Mouse (Mus musculus) ovary, postnatal 10 days (tissue): ENCODE data around the gene Btg1.

Experiments
- DNase-seq: peaks from one replicate; pipeline ENCODE4 v3.0.0; 2022; ENCODE audit warnings: low spot score

Btg1 gene

DNA sequence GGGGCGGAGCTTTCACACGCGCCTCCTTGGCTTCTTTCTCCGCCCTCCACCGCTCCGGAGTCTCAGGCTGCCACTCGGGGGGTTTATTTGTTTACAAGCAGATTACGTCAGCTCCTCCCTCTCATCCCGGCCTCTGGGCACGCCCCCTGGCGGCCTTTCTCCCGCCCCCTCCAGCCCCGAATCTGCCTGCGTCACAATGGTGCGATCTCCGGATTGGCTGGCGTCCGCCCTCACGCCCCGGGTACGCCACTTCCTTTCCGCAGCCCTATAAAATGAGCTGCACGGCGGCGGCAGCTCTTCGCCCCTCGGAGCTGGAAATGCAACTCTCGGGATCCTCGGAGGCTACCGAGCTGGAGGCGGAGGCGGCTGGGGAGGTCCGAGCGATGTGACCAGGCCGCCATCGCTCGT is at the start of gene Btg1:
Btg1 (plus strand) TSS at position 298 of the 408 bp plus-strand sequence.
- peak; percentile 98 for DNase-seq

GRCm38 (mm10) chr10:96569469-96569868 is 47.3 kb upstream of the Btg1 start:
- no peak for DNase-seq

- DNase-seq: no peak
Measured at GRCm38 (mm10) chr10:96571176-96571575, 45.6 kb upstream of the Btg1 start.

GRCm38 (mm10) chr10:96574786-96575185 is 42.0 kb upstream of the Btg1 start:
- no peak for DNase-seq

DNA sequence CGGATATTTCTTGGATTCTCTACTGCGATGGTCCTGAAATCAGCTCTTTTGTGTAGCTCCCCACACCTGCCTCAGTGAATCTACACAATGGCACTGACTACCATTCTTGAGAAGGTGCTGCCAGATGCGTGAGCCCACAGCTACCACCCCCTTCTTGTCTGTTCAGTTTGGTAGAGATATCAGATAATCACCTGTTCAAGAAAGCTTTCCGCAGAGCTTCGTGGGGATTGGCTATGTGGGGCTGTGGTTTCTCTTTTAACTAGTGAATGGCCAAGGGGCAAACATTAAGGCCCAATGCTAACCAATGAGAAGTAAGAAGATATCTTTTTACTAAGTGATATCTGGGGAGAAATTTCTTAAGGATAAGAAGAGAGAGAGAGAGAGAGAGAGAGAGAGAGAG is 41.5 kb upstream of the Btg1 start:
- DNase-seq: no peak

DNA sequence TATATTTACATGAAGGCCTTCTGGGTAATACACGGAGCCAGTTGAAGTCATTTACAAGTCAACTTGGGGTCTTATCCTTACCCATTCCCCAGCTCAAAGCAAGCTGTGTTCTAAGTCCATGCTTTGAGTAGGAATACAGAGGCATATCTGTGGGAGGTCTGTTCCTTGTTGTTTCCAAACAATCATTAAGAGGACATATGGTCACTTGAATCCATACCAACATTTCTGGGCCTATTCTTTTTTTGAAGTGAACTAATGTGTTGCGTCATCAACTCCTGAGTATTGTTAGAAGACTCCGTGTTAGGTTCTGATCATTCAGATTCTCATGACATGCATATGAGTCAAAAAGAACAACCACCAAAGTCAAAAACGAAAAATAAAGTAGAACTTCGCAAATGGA is 37.9 kb upstream of the Btg1 start:
- DNase-seq: no peak

DNA sequence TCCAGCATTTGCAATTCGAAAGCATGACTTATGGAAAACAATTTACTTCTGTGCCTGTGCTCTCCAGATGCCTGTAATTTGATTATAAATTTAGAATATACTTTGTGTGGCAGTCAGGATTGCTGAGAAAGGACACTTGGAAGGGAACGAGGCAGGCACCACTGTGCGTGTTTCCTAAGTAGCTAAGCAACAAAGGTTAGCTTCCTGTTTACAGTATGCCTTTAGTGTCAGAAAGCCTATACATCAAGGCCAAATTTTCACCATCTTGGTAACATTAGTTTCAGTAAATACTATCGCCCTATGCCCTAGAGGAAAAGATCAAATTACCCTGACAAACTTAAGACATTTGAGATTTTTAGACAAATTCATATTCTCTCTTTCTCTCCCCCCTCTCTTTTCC is 37.4 kb upstream of the Btg1 start:
- no peak for DNase-seq

DNA sequence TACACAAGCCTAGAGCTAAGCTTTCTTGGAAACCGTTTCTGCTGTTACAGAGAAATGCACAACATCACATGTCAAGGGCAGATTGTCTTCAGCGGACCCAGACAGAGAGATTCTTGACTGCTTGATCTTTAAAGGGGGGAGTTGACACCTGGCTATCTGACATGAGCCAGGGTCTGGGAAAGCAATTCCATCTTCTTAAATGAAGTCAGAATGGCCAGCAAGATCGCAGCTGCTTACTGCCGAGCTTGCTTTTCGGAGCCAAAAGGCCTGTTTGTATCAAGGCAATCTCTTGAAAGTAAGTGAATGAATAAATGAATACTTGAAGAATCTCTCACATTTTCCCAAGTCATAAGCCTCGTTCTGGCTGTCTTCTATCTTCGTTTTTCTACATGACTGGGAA is 36.6 kb upstream of the Btg1 start:
- DNase-seq: no peak

DNA sequence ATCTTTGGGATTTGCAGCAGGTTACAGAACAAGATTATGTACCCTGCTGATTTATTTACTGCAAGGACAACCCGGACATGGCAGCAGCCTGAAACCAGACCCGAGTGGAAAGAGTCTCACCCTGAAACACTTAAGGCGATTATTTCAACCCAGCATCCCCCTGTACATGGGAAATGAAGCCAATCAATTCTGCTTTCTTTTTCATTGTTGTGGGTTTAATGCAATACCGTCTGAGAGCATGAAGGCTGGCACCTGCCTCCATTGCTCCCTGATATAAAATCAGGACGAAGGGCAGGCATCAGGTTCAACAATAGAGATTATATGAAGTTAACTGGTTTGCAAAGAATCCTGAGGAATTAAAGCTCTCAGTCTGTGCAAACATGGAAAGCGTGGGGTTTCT is 35.6 kb upstream of the Btg1 start:
- no peak for DNase-seq

DNA sequence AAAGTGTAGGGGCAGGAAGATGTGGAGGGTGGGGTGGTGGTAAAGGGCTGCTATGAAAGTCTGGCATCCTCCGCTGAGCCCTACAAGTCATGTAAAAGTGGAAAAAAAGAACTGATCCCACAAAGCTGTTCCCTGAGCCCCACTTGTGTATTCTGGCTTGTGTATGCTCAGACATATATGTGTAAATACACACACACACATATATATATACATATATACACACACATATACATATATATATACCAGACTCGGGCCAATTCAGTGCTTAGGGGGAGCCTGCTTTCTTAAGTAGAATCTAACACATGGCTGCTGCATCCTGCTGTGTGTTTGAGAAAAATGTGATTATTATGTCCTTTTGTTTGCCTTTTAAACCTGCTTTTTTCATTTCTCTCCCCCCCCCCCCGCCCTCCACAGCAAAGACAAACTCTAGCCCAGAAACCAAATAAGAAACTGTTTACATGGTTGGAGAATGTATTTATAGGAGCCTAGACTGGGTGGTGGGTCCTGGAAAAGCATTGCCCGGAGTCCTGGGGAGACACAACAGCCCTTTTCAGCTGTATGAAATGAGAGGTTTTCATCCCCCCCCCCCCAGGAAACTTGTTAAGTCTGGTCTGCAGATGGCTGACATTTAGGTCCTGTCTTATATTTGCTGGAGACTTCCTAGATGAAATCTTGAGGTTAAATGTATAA is 30.5 kb upstream of the Btg1 start:
- DNase-seq: no peak

- DNase-seq: no peak
Measured at GRCm38 (mm10) chr10:96586881-96587217, 30.0 kb upstream of the Btg1 start.

- DNase-seq: no peak
Measured at GRCm38 (mm10) chr10:96588233-96588632, 28.6 kb upstream of the Btg1 start.

DNA sequence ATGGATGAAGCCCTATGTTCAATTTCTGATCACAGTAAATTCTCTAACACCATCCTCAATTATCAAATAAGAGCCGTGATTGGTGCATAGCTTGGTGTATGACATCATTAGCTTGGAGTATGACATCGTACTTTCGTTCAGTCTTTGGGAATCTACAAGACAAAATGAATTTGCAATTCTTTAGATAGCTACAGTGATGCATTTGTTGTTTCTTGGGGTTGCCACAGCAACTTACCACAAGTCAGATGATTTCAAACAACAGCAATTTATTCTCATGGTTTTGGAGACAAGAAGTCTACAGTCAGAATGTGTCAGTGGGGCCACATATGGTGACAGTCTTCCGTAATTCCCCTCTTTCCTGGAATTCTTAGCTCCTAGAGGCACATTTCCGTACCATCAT is 27.0 kb upstream of the Btg1 start:
- DNase-seq: no peak

DNA sequence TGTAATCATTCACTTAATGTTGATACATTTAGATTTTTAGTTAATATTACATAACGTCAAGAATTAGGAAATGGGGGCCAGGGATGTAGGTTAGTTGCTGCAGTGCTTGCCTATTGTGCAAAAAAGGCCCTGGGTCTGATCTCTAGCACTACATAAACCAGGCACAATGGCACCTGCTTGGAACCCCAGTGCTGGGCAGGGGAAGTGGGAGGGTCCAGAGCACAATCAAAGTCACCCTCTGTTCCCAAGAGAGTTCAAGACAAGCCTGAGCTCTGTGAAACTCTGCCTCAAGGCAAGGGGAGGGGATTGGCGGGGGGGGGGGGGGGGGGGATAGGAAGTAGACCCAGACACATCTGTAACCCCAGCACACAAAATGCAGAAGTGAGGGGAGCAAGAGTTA is 24.7 kb upstream of the Btg1 start:
- no peak for DNase-seq

- no peak for DNase-seq
Measured at GRCm38 (mm10) chr10:96595435-96596132, 21.2 kb upstream of the Btg1 start.

GRCm38 (mm10) chr10:96596411-96596810 is 20.4 kb upstream of the Btg1 start:
- DNase-seq: no peak

- no peak for DNase-seq
Measured at GRCm38 (mm10) chr10:96599641-96600040, 17.2 kb upstream of the Btg1 start.

DNA sequence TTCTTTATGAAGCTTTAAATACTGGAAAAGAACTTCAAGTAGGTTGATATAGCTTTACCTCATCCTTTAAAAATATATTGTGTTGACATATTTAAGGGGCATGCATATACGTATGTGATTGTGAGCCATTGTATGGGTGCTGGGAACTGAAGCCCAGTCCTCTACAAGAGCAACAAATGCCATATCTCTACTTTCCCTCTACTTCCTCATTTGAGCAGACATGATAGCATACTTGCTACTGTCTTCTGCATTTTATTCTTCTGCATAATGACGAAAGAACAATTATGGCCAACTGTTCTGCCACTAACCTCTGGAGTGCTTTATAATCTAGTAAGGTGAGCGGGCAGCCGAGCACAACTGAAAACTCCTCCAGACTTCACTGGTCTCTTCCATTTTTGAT is 15.1 kb upstream of the Btg1 start:
- DNase-seq: no peak

- no peak for DNase-seq
Measured at GRCm38 (mm10) chr10:96602339-96602738, 14.5 kb upstream of the Btg1 start.

GRCm38 (mm10) chr10:96605168-96605567 is 11.6 kb upstream of the Btg1 start:
- DNase-seq: no peak

DNA sequence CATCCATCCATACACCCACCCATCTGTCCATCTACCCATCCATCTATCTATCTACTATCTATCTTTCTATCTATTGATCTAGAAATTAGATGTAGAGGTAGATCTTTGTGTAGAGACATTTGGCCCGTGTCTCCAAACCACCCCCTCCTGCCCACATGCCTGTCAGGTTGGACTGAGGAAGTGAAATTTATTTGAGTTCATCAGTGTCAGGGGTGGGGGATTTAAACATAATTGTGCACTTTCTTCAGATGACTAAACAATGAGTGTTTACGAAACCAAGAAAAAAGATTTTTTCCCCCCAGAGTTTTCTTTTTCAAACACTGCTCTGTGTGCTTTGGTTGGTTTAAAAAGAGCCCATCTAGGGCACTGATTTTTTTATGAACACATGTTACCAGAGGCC is 10.9 kb upstream of the Btg1 start:
- DNase-seq: no peak

GRCm38 (mm10) chr10:96607617-96608185 is 9.1 kb upstream of the Btg1 start:
- DNase-seq: no peak
